10 mouse cellular contexts compared by ENCODE assay signal in genomic region chr2:169404908-169405690, GRCm38 (mm10).
DNase-seq lines count a peak whose midpoint lies in the region; ATAC-seq and TF ChIP-seq lines count a peak whose summit lies in the region.
"Had no signal": no experiment of that assay in that cellular context is flagged by ENCODE, and none has a peak within 500 bp of the region (broad histone marks: within the 10 kb centered on the region; RNA-seq: fewer than 3 reads in every experiment).

No protein-coding gene starts in this region.

- H3K9me3 ChIP-seq in kidney, embryonic 15.5 days (replicated peaks): no peaks in the 10 kb centered on the region; the same call in 1 of the 2 replicates
- no peaks in the 10 kb centered on the region for H3K9me3 ChIP-seq in embryonic facial prominence, embryonic 10.5 days
- no peaks in the 10 kb centered on the region for H3K9me3 ChIP-seq in hindbrain, embryonic 15.5 days
- H3K9me3 ChIP-seq in midbrain, postnatal 0 days (ENCODE audit: low read length): peaks cover 4% of the 10 kb centered on the region; the same call in 1 of the 2 replicates

- no peak for DNase-seq in kidney, adult 8-10 months
- peak; percentile 55 for DNase-seq in embryonic facial prominence, embryonic 10.5 days (ENCODE audit: low spot score)
- peak; percentile 93 for DNase-seq in midbrain, postnatal 0 days (ENCODE audit: low spot score)
- no peak for DNase-seq in heart, postnatal 4 days
- no peak for DNase-seq in layer of hippocampus, adult 2 months (ENCODE audit: low spot score in 2 of 2)
- DNase-seq in urinary bladder, postnatal 10 days (ENCODE audit: low spot score): no peak
- DNase-seq: cerebellum, adult 11 months; liver had no signal

- H3K27ac ChIP-seq in kidney, embryonic 15.5 days: no peak overlapping the region
- peak overlapping the region; percentile 61 for H3K27ac ChIP-seq in embryonic facial prominence, embryonic 10.5 days (replicated peaks)
- H3K27ac ChIP-seq in hindbrain, embryonic 15.5 days (replicated peaks): peak overlapping the region; percentile 92
- H3K27ac ChIP-seq in midbrain, postnatal 0 days (ENCODE audit: low read depth, low read length): peak overlapping the region; percentile 84
- no peak overlapping the region for H3K27ac ChIP-seq in layer of hippocampus, adult 2 months

- H3K36me3 ChIP-seq in kidney, embryonic 15.5 days: no peaks in the 10 kb centered on the region
- no peaks in the 10 kb centered on the region for H3K36me3 ChIP-seq in embryonic facial prominence, embryonic 10.5 days (replicated peaks)
- H3K36me3 ChIP-seq in hindbrain, embryonic 15.5 days: no peaks in the 10 kb centered on the region
- no peaks in the 10 kb centered on the region for H3K36me3 ChIP-seq in midbrain, postnatal 0 days (ENCODE audit: insufficient read depth, low read length)

- TF ChIP-seq CTCF in midbrain, postnatal 0 days (IDR thresholded peaks at IDR 0.05): no peak
- no peak for TF ChIP-seq CTCF in layer of hippocampus, adult 2 months (conservative IDR thresholded peaks at IDR 0.05)

- no peak overlapping the region for H3K4me3 ChIP-seq in kidney, embryonic 15.5 days (replicated peaks)
- no peak overlapping the region for H3K4me3 ChIP-seq in embryonic facial prominence, embryonic 10.5 days
- no peak overlapping the region for H3K4me3 ChIP-seq in hindbrain, embryonic 15.5 days
- H3K4me3 ChIP-seq in midbrain, postnatal 0 days (ENCODE audit: low read depth, low read length): no peak overlapping the region
- no peak overlapping the region for H3K4me3 ChIP-seq in layer of hippocampus, adult 2 months

- H3K27me3 ChIP-seq in kidney, embryonic 15.5 days: no peaks in the 10 kb centered on the region
- no peaks in the 10 kb centered on the region for H3K27me3 ChIP-seq in embryonic facial prominence, embryonic 10.5 days (replicated peaks; ENCODE audit: low read depth, poor library complexity, severe bottlenecking)
- no peaks in the 10 kb centered on the region for H3K27me3 ChIP-seq in hindbrain, embryonic 15.5 days
- no peaks in the 10 kb centered on the region for H3K27me3 ChIP-seq in midbrain, postnatal 0 days (ENCODE audit: insufficient read depth, low read length)

- no peak overlapping the region for H3K4me2 ChIP-seq in kidney, embryonic 15.5 days
- H3K4me2 ChIP-seq in hindbrain, embryonic 15.5 days: peak overlapping the region; percentile 27; the same call in 1 of the 2 replicates
- H3K4me2 ChIP-seq in midbrain, postnatal 0 days (ENCODE audit: low read depth, low read length, poor library complexity, severe bottlenecking): no peak overlapping the region

- H3K9ac ChIP-seq in kidney, embryonic 15.5 days: no peak overlapping the region
- 0 out of 2 replicates have a peak overlapping the region, but pooled peaks have one; percentile 17 for H3K9ac ChIP-seq in hindbrain, embryonic 15.5 days
- no peak overlapping the region for H3K9ac ChIP-seq in midbrain, postnatal 0 days (replicated peaks; ENCODE audit: low read length, poor library complexity, severe bottlenecking)

- 32% methylated on average over 6 of the region's 6 CpGs for WGBS in kidney, embryonic 15.5 days
- 34% methylated on average over 6 of the region's 6 CpGs for WGBS in embryonic facial prominence, embryonic 10.5 days
- 11% methylated on average over 6 of the region's 6 CpGs for WGBS in hindbrain, embryonic 15.5 days
- WGBS in midbrain, postnatal 0 days: 13% methylated on average over 6 of the region's 6 CpGs

- ATAC-seq in kidney, embryonic 15.5 days (replicated peaks; ENCODE audit: low FRiP score): peak; percentile 40; the same call in 1 of the 2 replicates
- ATAC-seq in hindbrain, embryonic 15.5 days (ENCODE audit: low FRiP score, low read depth): peak; percentile 94
- ATAC-seq in midbrain, postnatal 0 days (ENCODE audit: low FRiP score): peak; percentile 89

- 0 out of 2 replicates have a peak, but pooled peaks cover 2% of the 10 kb centered on the region for H3K4me1 ChIP-seq in kidney, embryonic 15.5 days
- peaks cover 12% of the 10 kb centered on the region for H3K4me1 ChIP-seq in embryonic facial prominence, embryonic 10.5 days
- peaks cover 19% of the 10 kb centered on the region for H3K4me1 ChIP-seq in hindbrain, embryonic 15.5 days (replicated peaks)
- H3K4me1 ChIP-seq in midbrain, postnatal 0 days (ENCODE audit: insufficient read depth, low read length): peaks cover 4% of the 10 kb centered on the region; the same call in 1 of the 2 replicates

Comparison
In these comparisons a context has a peak if more than half of its experiments do, and no peak if none do; other contexts are left out.
1. ATAC-seq: peak in every context shown above with its lines; median percentile 94 in hindbrain, embryonic 15.5 days; 89 in midbrain, postnatal 0 days; 40 in kidney, embryonic 15.5 days.
2. H3K27ac ChIP-seq: peak in embryonic facial prominence, embryonic 10.5 days (single experiment), hindbrain, embryonic 15.5 days (single experiment) and midbrain, postnatal 0 days (single experiment); none in kidney, embryonic 15.5 days (single experiment) and layer of hippocampus, adult 2 months (single experiment).
3. DNase-seq: peak in embryonic facial prominence, embryonic 10.5 days (single experiment) and midbrain, postnatal 0 days (single experiment); none in kidney, adult 8-10 months (0 of 2), heart, postnatal 4 days (single experiment), layer of hippocampus, adult 2 months (0 of 2) and urinary bladder, postnatal 10 days (single experiment).